Mouse (Mus musculus) embryonic facial prominence, embryonic 14.5 days (tissue): ENCODE data around the gene Izumo1r. TPM values are rescaled to one million over a fixed set of nuclear protein-coding genes. Genes with fewer than 3 reads are reported as not detected.

ENCODE experiments used
- polyA plus RNA-seq: library from polyadenylated mRNA; unstranded; fragments of >200 nt; fragmentation: Nextera tagmentation; extraction: Ambion mirVana; gene quantifications from 2 replicates; pipeline ENCODE4 v1.2.1, GENCODE M21; 2014

Izumo1r gene
- polyA plus RNA-seq, 1 experiment from 2014 or later, result 0.51 TPM

Other genes with a start within 250 kb of the Izumo1r start
- gene Piwil4, start 163.2 kb downstream of the Izumo1r start, polyA plus RNA-seq, result 0.21 and 0.47 TPM in 2 replicates
- 1.9 and 2.1 TPM in 2 replicates for gene Fut4, start 151.6 kb downstream of the Izumo1r start, polyA plus RNA-seq
- 0.64 and 5.8 TPM in 2 replicates for gene 1700012B09Rik, start 132.9 kb downstream of the Izumo1r start, polyA plus RNA-seq
- gene Mre11a, start 119.3 kb downstream of the Izumo1r start, polyA plus RNA-seq, result 19.9 and 20.8 TPM in 2 replicates
- gene Ankrd49, start 119.1 kb downstream of the Izumo1r start, polyA plus RNA-seq, result 42.3 and 45.9 TPM in 2 replicates
- 3.2 and 4.4 TPM in 2 replicates for gene Gpr83, start 43.7 kb downstream of the Izumo1r start, polyA plus RNA-seq
- 48.3 and 53.9 TPM in 2 replicates for gene Panx1, start 141.5 kb upstream of the Izumo1r start, polyA plus RNA-seq
- 0.18 and 0.31 TPM in 2 replicates for gene Hephl1, start 208.2 kb upstream of the Izumo1r start, polyA plus RNA-seq